Mouse (Mus musculus) testis, adult 10 weeks (tissue): ENCODE results near the gene Wiz. TPM values are rescaled to one million over a fixed set of nuclear protein-coding genes. Genes with fewer than 3 reads are reported as not detected.

Experiments used
- polyA plus RNA-seq: library from polyadenylated mRNA; stranded (reverse); fragments of 350-450 nt; fragmentation: Illumina TruSeq; extraction: RNeasy Lipid Tissue Mini Kit (QIAGEN cat#74804); gene quantifications from one replicate; pipeline ENCODE4 v1.2.3, GENCODE M21; 2014; ENCODE audit warnings: low read depth, low replicate concordance

Gene Wiz
- 1.4 TPM for polyA plus RNA-seq

DNA sequence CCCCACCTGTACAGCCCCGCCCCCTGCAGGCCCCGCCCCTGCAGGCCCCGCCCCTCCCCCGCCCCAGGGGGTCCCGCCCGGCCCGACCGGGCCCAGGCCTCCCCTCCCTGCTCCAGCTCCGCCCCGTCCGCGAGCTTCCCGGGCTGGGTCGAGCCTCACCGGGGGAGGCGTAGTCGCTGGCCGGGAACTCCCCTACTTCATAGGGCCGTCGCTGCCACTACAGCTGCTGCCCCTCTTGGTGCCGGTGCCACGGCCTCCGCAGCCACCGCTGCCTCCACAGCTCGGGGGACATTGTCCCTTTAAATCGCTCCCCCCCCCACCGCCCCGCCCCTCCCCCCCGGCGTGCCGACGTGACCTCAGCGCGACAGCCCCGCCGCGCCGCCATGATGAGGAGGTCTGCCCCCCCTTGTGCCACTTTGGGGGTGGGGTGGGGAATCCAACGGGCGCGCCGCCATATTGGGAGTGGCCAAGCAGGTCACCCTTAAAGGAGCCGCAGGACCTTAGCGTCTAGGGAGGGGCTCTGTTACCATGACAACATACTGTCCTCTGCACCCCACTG is at the start of gene Wiz:
Wiz (minus strand) TSS at position 339 of the 559 bp plus-strand sequence.

DNA sequence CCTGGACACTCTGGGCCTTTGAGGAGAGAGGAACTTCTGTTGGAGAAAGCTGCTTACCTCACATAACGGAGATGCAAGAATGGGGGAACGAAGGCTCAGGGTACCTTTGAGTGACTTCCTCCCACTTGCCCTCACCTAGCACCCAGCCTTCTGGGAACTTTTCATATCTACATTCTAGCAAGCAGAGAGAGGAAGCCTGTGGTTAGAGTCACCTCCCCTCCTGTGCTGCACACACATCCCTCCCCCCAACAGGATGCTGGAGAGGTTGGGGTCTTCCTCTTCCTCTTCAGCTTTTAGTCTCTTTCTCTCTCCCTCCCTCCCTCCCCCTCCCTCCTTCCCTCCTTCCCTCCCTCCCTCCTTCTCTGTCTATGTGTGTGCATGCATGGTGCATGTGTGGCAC is 34.8 kb upstream of the Wiz start, which contains the start of gene Pglyrp2:
Pglyrp2 (minus strand) TSS at position 134 of the 400 bp plus-strand sequence.

DNA sequence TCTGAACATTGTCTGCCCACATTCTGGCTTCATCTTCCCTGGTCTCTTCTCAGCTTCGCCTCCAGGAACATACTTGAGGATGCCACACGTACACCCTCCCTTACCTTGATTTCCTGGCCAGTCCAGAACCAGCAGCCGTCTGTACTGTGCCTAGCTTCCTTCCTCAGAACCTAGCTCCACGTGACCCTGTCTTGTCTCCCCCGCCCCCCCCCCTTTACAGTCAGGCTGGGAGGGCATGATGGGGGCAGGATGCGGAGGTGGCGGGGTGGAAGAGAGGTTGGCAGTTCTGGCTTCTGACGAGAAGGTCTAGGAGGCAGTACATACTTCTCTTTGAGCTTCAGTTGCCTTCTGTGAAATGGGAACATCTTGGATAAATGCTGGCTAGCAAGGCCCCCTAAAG is 14.2 kb upstream of the Wiz start, which contains the start of gene Rasal3:
Rasal3 (minus strand) TSS at position 167 of the 400 bp plus-strand sequence.

DNA sequence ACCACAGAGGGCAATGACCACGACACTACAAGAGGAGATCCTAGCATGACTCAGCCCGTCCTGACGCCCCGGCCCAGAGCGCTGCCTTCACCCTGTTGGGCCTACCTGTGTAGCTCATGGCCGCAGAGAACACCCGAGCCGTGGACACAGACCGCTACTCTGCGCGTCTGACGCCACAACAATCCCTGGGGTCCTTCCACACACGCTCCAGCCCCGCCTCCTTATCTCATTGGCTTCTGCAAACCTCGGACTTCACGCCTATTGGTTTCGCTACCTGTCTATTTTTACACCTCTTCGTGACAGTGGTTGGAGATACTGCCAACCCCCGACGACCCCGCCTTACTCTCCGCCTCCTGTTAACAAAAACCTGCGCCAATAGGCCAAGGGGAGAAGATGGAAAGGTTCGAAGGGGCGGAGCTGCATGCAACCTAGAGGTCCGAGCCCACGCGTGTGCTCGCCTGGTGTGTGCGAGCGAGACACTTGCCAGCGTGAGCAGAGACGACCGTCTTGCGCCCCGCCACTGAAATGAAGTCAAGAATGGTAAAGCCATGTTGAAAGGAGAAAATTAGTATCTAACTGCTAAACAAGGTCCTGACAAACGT is 38.8 kb downstream of the Wiz start, which contains the start of gene Akap8l:
Akap8l (minus strand) TSS at position 226 of the 602 bp plus-strand sequence.

DNA sequence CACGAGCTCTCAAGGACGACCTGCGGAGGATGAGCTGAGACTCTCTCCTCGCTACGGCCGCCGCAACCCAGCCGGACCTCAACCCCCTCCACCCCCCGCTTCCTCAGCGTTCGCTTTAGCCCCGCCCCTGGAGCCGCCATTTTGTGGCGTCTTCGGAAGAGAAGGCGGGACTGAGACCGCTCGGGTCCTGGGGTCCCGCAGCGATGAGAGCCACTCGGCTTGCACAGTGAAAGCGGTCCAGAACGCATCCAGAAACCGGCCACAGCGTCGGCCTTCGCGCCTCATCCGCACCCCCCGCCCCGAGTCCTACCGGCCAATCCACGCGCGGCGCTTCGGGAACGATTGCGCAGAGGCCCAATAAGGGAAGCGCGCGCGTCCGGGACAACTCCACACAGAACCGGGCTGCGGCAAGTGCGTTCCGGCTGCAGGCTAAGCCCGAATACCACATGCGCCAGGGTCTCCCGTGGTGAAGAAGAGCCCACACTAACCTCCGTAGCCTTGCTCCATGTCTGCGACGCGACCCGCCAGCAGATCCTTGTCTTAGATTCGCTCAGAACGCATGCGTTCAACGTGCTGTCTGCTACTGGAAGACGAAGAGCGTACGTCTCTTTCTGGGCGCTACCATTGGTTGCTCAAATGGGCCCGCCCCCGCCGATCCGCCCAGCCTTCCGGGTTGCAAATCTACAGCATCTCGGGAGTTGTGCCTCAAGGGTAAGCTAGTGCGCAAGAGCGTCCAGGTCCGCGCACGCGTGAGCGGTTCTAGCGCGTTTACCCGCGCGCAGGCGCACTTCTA is 68.4 kb downstream of the Wiz start, which contains the start of gene Akap8:
Akap8 (minus strand) TSS at position 642 of the 793 bp plus-strand sequence.

Other genes with a start within 250 kb of the Wiz start
- gene Notch3, start 222.6 kb downstream of the Wiz start, polyA plus RNA-seq = 0.07 TPM
- gene Ephx3, start 199.9 kb downstream of the Wiz start, polyA plus RNA-seq = not detected
- gene Brd4, start 104.7 kb downstream of the Wiz start, polyA plus RNA-seq = 12.1 TPM
- 43.5 TPM for gene Akap8, start 68.2 kb downstream of the Wiz start, polyA plus RNA-seq
- 55.1 TPM for gene Akap8l, start 38.8 kb downstream of the Wiz start, polyA plus RNA-seq
- 1.0 TPM for gene Rasal3, start 14.1 kb upstream of the Wiz start, polyA plus RNA-seq
- 0.18 TPM for gene Pglyrp2, start 34.7 kb upstream of the Wiz start, polyA plus RNA-seq
- 21.4 TPM for gene Cyp4f39, start 63.3 kb upstream of the Wiz start, polyA plus RNA-seq
- gene Cyp4f17, start 116.6 kb upstream of the Wiz start, polyA plus RNA-seq = 0.13 TPM
- gene Cyp4f16, start 147.1 kb upstream of the Wiz start, polyA plus RNA-seq = 0.39 TPM
- 1.6 TPM for gene Cyp4f37, start 231.9 kb upstream of the Wiz start, polyA plus RNA-seq